Mouse (Mus musculus) left cerebral cortex, postnatal 14 days (tissue): ENCODE data around the gene Slc24a3. TPM values are rescaled to one million over a fixed set of nuclear protein-coding genes. Genes with fewer than 3 reads are reported as not detected.

Experiments
- DNase-seq, 2 experiments: peaks; one replicate each; pipeline ENCODE4 v3.0.0; 2021 to 2022; ENCODE audit warnings: low spot score in 2 of 2, mixed read lengths in 1 of 2
- intact Hi-C: fragments of 180-260 bp; cut with DNase I; formaldehyde crosslinking; loops from one replicate; pipeline ENCODE4 v1.15.1; 2025
- total RNA-seq, 2 experiments: library from RNA; stranded (reverse); gene quantifications; 2 replicates each; pipeline ENCODE4 v1.2.3; 2021

The Slc24a3 gene
- total RNA-seq, 2 experiments from 2014 or later = 159 to 160 TPM

DNA sequence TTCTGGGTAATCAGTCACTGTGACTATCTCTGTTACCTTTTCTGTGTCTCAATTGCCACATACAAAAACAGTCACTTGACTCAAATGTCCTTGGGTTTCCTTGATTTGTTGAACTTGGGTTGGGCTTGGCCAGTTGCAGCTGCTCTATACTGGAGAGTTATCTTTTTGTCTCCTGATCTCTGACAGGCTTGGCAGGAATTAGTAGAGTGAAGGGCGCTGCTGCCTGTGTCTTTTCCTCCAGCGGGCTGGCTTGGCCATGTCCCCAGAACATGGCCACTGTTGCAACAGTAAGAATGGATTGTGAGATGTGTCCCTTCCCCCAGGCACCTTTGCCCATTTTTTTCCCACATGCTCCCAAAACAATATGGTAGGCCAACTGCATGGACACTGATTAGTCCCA is 340.1 kb downstream of the Slc24a3 start:
- intact Hi-C loops = no loop called here

GRCm38 (mm10) chr2:145510650-145511225 is 343.2 kb downstream of the Slc24a3 start:
- intact Hi-C loops = no loop called here
- no peak for DNase-seq

More for the DNA sequence above, 340.1 kb downstream of the Slc24a3 start:
- DNase-seq = no peak

DNA sequence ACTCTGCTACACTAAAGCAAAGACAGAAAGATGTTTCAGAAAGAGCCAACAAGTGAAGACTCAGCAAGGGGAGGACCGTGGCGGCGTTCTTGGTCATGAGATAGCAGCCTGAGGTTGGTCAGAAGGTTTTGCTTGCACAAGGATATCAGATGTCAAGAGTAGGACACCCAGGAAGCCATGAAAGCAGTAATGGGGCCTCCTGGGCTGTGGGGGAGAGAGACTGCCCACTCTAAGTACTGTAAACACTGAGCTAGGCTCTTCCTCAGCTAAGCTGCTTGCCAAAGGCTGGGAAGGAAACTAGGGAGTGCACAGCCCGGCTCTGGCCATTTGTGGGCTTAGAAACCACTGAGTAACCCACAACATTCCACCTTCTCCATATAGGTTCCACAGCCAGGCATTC is 348.4 kb downstream of the Slc24a3 start:
- no peak for DNase-seq
- intact Hi-C loops = loop anchor here (1.0 to 5.0 kb wide), 2 partner anchors 71 to 350 kb away; no protein-coding TSS in a partner anchor

DNA sequence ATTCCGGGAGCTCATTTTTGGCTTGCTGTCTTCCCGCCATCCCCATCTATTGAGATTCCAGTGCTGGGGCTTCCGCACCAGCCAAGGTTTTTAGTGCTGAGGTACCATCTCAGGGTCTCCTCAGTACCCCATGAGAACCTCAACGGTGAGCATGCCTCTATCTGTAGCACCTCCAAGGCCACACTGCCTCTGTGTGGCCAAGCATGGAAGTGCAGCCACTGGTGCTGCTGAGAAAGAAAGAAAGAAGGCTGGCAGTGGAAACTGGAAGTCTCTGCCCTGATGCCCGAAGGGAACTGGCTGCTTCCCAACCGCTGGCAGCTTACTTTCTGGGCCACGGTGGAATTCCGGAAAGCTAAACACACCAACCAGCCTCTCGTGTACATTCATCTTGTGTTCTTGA is 349.8 kb downstream of the Slc24a3 start:
- intact Hi-C loops = loop anchor here (5.0 kb wide), 1 partner anchor 70 kb away; no protein-coding TSS in a partner anchor
- peak; percentile 85 to 88 for DNase-seq

DNA sequence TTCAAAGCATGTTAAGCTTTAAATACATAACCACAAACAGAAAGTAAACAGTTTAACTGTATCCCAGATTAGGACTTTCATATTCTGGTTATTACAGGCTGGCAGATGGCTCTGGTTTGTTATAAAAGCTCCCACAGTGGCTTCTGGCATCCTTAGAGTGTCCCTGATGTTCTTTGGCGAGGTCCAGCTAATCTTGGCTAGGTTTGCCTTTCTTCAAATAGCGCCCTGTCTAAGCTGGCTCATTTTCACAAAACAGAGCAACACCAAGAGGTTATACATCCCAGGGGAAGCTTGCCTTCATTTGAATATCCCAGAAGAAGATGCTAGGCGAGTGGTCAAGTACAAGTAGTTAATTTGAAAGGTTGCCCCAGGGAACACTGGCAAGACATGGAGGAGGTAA is 354.5 kb downstream of the Slc24a3 start:
- DNase-seq = no peak
- intact Hi-C loops = no loop called here

GRCm38 (mm10) chr2:145523381-145523780 is 355.8 kb downstream of the Slc24a3 start:
- DNase-seq = no peak
- intact Hi-C loops = no loop called here

GRCm38 (mm10) chr2:145527151-145527550 is 359.6 kb downstream of the Slc24a3 start:
- no peak for DNase-seq
- intact Hi-C loops = no loop called here

DNA sequence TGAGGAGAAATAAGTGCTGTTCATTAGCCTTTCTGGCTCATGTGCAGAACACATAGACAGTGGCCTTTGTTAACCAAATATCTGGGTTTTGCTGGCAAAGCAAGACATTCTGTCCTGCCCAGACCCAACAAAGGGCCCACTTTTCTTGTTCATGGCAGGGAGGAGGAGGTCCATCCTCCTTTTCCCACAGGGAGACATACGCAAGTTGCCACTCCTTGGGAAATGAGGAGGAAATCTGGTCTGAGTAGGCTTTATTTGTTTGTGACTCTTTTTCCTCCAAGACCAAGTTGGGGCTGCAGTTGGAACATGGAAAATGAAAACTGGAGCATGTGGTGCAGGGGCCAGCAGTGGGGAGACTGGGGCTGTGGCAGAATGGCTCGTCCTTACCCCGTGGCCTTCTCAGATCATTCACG is 363.4 kb downstream of the Slc24a3 start:
- intact Hi-C loops = no loop called here
- DNase-seq = peak in 1 of 2 experiments; percentile 31

- intact Hi-C loops = no loop called here
These were observed 365.5 kb downstream of the Slc24a3 start for GRCm38 (mm10) chr2:145533086-145533485.

GRCm38 (mm10) chr2:145535307-145535706 is 367.8 kb downstream of the Slc24a3 start:
- intact Hi-C loops = no loop called here
- DNase-seq = no peak

More at GRCm38 (mm10) chr2:145533086-145533485, 365.5 kb downstream of the Slc24a3 start:
- no peak for DNase-seq

- intact Hi-C loops = no loop called here
- DNase-seq = no peak
These were observed 368.2 kb downstream of the Slc24a3 start for GRCm38 (mm10) chr2:145535774-145536173.

GRCm38 (mm10) chr2:145536986-145537385 is 369.4 kb downstream of the Slc24a3 start:
- intact Hi-C loops = no loop called here
- no peak for DNase-seq

GRCm38 (mm10) chr2:145541695-145542094 is 374.1 kb downstream of the Slc24a3 start:
- no peak for DNase-seq
- intact Hi-C loops = no loop called here

GRCm38 (mm10) chr2:145546071-145546470 is 378.5 kb downstream of the Slc24a3 start:
- intact Hi-C loops = no loop called here
- DNase-seq = no peak

DNA sequence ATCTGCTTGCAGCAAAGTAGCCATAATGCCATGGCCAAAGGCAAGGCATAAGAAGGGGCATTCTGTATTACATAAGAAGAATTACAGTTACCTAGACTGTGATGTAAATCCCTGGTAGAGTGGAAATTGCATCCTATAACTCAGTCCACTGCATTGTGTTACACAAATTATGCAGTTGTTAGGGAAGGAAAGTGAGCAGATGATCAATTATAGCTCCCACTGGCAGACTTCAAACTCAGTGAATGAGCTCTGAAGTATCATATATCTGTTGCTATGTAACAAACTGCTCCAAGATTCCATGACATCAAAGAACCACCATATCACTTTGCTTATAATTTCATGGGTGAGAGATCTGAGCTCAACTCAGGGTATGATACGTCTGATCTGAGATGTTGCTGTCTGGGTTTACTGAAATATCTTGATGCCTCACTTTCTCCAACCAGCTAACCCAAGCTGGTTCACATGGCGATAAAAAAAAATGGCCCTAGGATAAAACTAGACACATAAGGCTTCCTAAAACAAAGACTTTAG is 387.2 kb downstream of the Slc24a3 start:
- DNase-seq = no peak
- intact Hi-C loops = no loop called here

- intact Hi-C loops = no loop called here
- no peak for DNase-seq
These were observed 388.2 kb downstream of the Slc24a3 start for GRCm38 (mm10) chr2:145555713-145556112.

- intact Hi-C loops = no loop called here
- peak; percentile 31 to 38 for DNase-seq
These were observed 389.9 kb downstream of the Slc24a3 start for GRCm38 (mm10) chr2:145557361-145557931.

GRCm38 (mm10) chr2:145562493-145562892 is 394.9 kb downstream of the Slc24a3 start:
- intact Hi-C loops = no loop called here
- DNase-seq = no peak

GRCm38 (mm10) chr2:145564596-145564995 is 397.0 kb downstream of the Slc24a3 start:
- no peak for DNase-seq
- intact Hi-C loops = no loop called here

DNA sequence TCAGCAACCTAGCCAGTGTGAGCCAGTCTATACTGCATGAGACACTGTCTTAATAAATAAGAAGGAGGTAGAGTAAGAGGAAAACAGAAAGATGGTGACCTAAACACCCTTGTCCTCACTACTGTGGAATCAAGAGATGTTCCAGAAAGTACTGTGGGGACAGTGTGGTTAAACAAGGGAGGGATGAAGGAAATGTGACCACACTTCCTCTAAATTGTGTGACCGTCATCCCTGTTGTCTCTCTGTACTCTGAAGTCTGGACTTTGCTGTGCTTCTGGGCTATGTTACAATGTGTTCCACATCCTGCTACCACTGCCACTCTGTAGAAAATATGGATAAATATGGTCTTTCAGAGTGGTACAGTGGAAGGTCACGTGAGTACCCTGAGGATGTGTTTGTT is 399.4 kb downstream of the Slc24a3 start:
- intact Hi-C loops = no loop called here
- DNase-seq = no peak

GRCm38 (mm10) chr2:145571943-145572342 is 404.4 kb downstream of the Slc24a3 start:
- DNase-seq = no peak
- intact Hi-C loops = no loop called here
